Mouse (Mus musculus) monocyte, adult 2 months (primary cell): ENCODE measurements around the gene C130050O18Rik.
"Not testable (repeated sequence)": the region's sequence is repeated elsewhere in the genome, so short reads cannot be mapped to it uniquely, and the experiment has no call there.

Experiments
- DNase-seq, 2 experiments: peaks; one replicate each; pipeline ENCODE4 v3.0.0; 2022; ENCODE audit warnings: low spot score in 2 of 2, low read depth in 1 of 2

Gene C130050O18Rik

GRCm38 (mm10) chr5:139379771-139380384 lies 25.2 kb upstream of the C130050O18Rik start:
- DNase-seq: no peak

DNA sequence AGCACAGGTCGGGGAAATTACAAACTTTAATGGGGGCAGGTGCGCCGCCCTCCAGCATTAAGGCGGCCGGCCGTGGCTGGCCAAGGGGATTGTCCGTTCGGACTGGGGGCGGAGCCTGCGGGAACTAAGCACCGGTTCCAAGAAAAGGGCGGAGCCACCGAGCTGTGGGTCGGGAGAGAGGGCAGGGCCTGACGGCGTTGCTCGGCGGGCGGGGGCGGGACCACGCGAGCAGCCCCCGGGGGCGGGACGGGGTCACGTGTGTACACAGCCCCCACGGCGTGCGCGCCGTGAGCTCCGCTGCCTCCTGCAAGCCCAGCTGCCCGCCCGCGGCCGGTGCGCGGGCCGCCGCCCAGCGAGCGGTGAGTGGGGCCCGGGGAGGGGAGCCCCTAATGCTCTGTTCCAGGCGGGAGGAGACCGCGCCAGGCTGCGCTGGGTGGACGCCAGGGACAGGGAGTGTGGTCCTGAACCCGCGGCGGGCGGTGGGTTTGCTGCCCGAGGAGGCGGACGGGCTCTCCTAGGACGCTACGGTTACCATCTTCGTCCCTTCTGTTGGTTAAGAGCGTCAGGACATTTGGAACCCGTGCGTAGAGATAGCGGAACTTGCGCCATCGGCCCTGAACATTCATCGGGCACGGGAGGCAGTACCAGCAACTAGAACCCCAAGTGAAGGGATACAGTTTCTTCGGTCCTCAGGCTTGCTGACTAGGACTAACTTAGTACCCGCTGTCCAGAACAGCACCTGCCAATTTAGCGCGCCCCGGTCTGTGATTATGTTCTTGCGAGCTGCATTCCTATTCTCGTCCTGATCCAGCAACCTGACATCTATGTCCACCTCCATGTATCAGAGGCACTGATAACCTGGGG lies 24.5 kb upstream of the C130050O18Rik start:
- DNase-seq: peak; percentile 56 to 72

GRCm38 (mm10) chr5:139381586-139382513 lies 23.2 kb upstream of the C130050O18Rik start:
- no peak for DNase-seq

GRCm38 (mm10) chr5:139382760-139383159 lies 22.3 kb upstream of the C130050O18Rik start:
- no peak for DNase-seq

DNA sequence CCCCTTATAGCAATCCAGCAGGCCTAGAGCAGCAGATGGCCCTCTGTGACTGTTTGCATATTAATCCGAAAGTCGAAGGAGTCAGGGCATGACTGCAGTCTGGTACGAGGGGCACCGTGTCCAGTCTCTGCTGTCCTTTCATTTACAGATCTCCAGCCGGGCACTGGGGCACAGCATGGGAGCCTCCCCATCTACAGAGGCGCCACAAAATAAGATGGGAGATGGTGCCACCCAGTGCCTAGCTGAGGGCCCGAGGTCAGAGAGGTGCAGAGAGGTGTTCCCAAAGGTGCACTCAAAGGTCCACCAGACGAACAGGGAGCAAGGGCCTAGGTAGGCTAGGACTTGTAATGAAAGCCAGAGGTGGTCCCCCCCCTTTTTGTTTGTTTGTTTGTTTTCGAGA lies 21.8 kb upstream of the C130050O18Rik start:
- no peak for DNase-seq

DNA sequence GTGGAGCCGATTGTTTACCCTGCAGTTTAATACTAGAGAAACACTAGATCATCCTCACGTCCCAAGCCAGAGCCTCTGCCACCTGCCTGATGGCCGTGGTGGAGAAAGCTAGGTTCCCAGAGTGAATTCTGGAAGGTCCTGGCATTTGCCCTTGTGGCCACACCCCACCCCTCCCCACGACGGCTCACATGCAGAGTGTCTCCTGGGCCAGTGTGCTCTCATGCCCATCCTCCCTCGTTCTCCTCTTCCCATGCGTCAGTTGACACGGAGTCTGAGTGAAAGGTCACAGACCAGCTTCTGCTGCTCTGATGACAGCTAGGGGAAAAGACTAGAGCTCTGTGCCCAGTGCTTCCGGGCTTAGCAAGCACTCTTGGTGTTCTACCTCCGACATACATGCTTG lies 20.5 kb upstream of the C130050O18Rik start:
- DNase-seq: no peak

- no peak for DNase-seq
Measured at GRCm38 (mm10) chr5:139386047-139386446, 19.0 kb upstream of the C130050O18Rik start.

- no peak for DNase-seq
Measured at GRCm38 (mm10) chr5:139387329-139388194, 17.5 kb upstream of the C130050O18Rik start.

DNA sequence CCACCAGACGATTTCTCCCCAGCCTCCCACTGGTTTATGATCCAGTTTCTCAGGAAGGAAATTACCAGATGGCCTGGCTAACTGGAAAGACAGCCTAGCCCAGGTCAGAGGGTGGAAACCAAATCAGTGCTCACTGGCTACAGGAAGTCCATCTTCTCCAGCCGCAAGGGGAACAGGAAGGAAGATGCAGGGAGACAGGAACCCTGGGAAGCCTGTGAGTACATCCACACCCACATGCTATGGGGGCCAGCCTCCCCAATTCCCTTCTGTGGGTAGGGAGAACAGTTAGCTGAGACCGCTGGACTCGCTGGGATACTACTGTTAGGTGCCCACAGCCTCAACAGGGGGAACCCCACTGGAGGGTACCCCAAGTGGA lies 16.9 kb upstream of the C130050O18Rik start:
- DNase-seq: no peak

- DNase-seq: no peak
Measured at GRCm38 (mm10) chr5:139388694-139389675, 16.1 kb upstream of the C130050O18Rik start.

DNA sequence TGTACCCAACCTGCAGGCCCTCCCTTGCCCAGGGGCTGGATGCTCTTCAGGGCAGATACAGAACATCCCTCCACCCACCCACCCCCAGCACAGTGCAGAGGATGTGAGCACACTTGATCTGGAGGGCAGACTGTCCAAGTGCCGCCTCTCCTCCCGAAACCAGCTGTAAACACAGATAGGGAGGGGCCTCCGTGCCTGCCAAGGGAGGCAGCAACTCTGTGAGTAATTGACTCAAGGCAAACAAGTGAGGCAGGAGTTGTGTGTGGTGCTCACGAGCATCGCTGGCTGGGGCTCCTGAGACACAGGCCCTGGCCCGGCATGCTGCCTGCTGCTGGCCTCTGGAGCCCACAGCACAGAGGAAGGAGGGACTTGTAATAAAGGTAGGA lies 15.4 kb upstream of the C130050O18Rik start:
- DNase-seq: no peak

DNA sequence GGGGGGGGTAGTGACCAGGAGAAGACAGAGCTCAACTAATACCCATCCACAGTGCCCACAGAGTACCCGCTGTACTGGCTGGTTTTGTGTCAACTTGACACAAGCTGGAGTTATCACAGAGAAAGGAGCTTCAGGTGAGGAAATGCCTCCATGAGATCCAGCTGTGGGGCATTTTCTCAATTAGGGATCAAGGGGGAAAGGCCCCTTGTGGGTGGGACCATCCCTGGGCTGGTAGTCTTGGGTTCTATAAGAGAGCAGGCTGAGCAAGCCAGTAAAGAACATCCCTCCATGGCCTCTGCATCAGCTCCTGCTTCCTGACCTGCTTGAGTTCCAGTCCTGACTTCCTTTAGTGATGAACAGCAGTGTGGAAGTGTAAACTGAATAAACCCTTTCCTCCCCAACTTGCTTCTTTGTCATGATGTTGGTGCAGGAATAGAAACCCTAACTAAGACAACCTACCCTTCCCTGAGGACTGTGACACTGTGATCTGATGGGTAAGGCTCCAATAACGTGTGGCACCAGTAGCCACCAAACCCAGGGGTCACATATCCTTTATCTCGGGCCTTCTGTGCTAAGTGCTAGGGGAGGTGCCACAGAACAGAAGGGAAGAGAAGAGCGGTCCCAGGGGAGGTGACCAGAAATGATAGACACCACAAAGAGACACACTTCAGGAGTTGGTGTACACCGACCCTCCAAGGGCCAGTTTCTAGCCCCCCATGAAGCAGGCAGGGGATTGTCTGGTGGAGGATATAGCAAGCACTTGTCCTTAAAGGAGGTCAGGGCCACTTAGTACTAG lies 14.6 kb upstream of the C130050O18Rik start:
- DNase-seq: not testable (repeated sequence)

DNA sequence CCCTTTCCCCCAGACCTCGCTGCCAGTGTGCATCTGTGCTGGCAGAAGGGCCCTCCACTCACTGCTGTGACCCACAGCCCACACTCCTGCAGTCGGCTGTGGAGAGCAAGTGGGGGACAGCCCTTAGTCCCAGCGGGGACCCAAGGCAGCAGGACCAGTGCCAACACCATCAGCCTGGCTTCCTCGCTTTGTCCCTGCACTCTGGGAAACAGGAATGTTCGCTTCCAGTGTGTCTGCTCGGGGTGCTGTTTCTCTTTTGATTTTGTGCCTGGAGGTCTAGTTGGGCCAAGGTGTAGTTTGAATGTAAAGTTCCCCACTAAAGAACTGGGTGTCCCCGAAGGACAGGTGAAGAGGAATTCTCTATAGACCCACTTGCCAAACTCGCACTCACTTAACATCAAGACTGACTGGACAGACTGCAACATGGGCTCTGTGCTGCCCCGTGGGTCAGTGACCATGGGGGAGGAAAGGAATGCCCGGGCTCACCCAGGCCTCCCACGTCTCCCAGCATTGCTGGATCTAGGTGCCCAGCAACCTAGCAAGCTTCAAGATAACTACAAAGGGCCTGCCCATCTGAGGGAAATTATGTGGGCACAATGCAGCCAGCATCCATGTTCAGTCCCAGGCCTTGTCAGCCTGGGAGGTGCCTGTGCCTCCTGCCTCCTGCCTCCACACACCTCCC lies 13.6 kb upstream of the C130050O18Rik start:
- no peak for DNase-seq

DNA sequence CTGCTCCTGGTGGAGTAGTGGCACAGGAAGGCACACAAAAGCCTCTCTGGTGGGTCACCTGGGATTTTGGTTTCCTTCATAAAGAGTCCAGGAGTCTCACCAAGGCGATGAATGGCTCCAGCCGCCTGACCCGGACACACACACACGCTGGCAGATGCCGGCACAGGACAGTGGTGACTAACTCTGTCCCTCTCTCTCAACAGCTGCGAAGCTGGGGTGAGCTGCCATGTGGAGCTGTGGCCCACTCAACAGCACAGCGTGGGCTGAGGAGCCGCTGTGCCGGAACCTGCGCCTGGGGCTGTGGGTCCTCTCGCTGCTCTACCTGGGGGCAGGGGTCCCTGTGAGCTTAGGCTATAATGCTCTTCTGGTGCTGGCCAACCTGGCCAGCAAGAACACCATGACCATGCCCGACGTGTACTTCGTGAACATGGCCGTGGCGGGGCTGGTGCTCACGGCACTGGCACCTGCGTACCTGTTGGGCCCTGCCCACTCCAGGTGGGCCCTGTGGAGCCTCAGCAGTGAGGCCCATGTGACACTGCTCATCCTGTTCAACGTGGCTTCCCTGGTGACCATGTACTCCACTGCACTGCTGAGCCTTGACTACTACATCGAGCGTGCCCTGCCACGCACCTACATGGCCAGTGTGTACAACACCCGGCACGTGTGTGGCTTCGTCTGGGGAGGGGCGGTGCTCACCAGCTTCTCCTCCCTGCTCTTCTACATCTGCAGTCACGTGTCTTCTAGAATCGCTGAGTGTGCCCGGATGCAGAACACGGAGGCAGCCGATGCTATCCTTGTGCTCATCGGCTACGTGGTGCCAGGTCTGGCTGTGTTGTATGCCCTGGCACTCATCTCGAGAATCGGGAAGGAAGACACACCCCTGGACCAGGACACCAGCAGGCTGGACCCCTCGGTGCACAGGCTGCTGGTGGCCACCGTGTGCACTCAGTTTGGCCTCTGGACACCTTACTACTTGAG lies 12.6 kb upstream of the C130050O18Rik start:
- DNase-seq: no peak

GRCm38 (mm10) chr5:139393197-139393588 lies 11.9 kb upstream of the C130050O18Rik start:
- no peak for DNase-seq

DNA sequence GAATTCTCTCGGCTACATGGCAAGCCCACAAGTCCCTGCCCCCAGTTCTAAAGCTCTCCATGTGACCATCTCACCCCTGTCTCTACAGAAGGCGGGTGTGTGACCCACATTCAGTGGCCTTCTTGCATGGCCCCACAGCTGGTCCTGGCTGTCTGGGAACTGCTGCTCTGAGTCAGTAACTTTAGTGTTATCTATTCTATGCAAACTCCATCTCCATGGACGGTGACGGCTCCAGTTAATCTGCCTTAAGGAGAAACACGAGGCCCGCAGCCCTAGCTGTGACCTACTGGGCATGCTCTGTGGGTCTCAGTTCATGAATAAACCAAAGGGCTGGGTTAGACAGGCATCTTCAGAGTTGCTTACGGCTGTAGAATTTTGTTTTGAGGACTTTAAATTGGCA lies 10.7 kb upstream of the C130050O18Rik start:
- DNase-seq: no peak

DNA sequence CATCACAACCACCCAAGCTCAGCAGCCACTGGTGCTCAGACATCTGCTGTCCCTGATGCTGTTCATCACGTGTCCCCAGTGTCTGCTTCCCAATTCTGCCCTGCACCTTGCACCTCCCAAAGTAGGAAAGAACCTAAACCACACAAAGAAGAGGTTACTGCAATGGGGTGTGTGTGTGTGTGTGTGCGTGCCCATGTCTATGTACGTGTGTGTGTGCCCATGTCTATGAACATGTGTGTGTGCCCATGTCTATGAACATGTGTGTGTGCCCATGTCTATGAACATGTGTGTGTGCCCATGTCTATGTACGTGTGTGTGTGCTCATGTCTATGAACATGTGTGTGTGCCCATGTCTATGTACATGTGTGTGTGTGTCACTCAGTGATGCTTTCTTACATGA lies 9.6 kb upstream of the C130050O18Rik start:
- no peak for DNase-seq
